17 mouse cellular contexts compared by ENCODE assay signal in the genomic region with DNA sequence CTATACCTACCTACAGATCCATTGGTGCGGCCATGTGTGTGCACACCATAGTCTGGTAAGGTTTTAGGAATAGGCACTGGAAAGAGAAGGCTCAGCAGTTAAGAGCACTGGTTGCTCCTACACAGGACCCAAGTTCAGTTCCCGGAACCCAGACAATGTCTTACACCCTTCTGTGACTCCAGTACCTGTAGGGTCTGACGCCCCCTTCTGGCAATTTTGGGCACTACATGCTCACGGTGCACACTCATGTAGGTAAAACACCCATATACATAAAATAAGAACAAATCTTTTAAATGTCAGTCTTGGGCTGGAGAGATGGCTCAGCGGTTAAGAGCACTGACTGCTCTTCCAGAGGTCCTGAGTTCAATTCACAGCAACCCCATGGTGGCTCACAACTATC. TPM values are rescaled to one million over a fixed set of nuclear protein-coding genes. Genes with fewer than 3 reads are reported as not detected.
A peak's percentile ranks its signal among the peaks of the same experiment; 100 is the strongest.
DNase-seq lines count a peak whose midpoint lies in the region; ATAC-seq and TF ChIP-seq lines count a peak whose summit lies in the region.
"Had no signal": no experiment of that assay in that cellular context is flagged by ENCODE, and none has a peak within 500 bp of the region (broad histone marks: within the 10 kb centered on the region; RNA-seq: fewer than 3 reads in every experiment).

No protein-coding gene starts in this region.

- 0 out of 2 replicates have a peak, but pooled peaks have one; percentile 31 for TF ChIP-seq CTCF in kidney, postnatal 0 days (IDR thresholded peaks at IDR 0.05; ENCODE audit: low read depth)
- TF ChIP-seq CTCF in G1E (IDR thresholded peaks at IDR 0.05; ENCODE audit: low read depth, low read length): 0 out of 2 replicates have a peak, but pooled peaks have one; percentile 36
- peak; percentile 48 for TF ChIP-seq CTCF in liver, postnatal 0 days (IDR thresholded peaks at IDR 0.05; ENCODE audit: low read depth)

- 85% methylated on average over 5 of the region's 5 CpGs for WGBS in kidney, postnatal 0 days
- 71% methylated on average over 5 of the region's 5 CpGs for WGBS in liver, postnatal 0 days (ENCODE audit: insufficient replicate concordance)

- no peak overlapping the region for H3K9ac ChIP-seq in kidney, postnatal 0 days (ENCODE audit: low read depth, low read length)
- H3K9ac ChIP-seq in liver, postnatal 0 days (replicated peaks): no peak overlapping the region
- H3K9ac ChIP-seq: hindbrain, embryonic 14.5 days; lung, embryonic 15.5 days; neural tube, embryonic 13.5 days had no signal

- H3K4me3 ChIP-seq in kidney, postnatal 0 days (replicated peaks; ENCODE audit: low read depth, low read length): no peak overlapping the region
- H3K4me3 ChIP-seq in G1E (ENCODE audit: low read depth, low read length): no peak overlapping the region
- no peak overlapping the region for H3K4me3 ChIP-seq in liver, postnatal 0 days (ENCODE audit: low read depth, low read length)
- H3K4me3 ChIP-seq: gastrocnemius, adult 2 months; lung, embryonic 15.5 days; megakaryocyte, embryonic 14.5 days; neural tube, embryonic 13.5 days had no signal

- no peak for ATAC-seq in kidney, postnatal 0 days (replicated peaks; ENCODE audit: low FRiP score, low read depth)
- ATAC-seq in G1E (ENCODE audit: extremely low read depth, insufficient number of reproducible peaks, low FRiP score, poor library complexity, severe bottlenecking): no peak
- no peak for ATAC-seq in liver, postnatal 0 days
- ATAC-seq: forebrain, embryonic 16.5 days had no signal

- H3K27ac ChIP-seq in kidney, postnatal 0 days: no peak overlapping the region
- H3K27ac ChIP-seq in liver, postnatal 0 days (ENCODE audit: low read depth): no peak overlapping the region
- H3K27ac ChIP-seq: gastrocnemius, adult 2 months; hindbrain, embryonic 14.5 days; lung, embryonic 15.5 days; neural tube, embryonic 13.5 days had no signal

- TF ChIP-seq EP300 in liver, postnatal 0 days (IDR thresholded peaks at IDR 0.05; ENCODE audit: low read depth): no peak

- H3K4me1 ChIP-seq in kidney, postnatal 0 days (replicated peaks; ENCODE audit: insufficient read depth, low read length): no peaks in the 10 kb centered on the region
- no peaks in the 10 kb centered on the region for H3K4me1 ChIP-seq in G1E (ENCODE audit: insufficient read depth, low read depth, low read length)
- no peaks in the 10 kb centered on the region for H3K4me1 ChIP-seq in liver, postnatal 0 days (ENCODE audit: insufficient read depth)
- H3K4me1 ChIP-seq: lung, embryonic 15.5 days; megakaryocyte, embryonic 14.5 days; neural tube, embryonic 13.5 days had no signal

- no peaks in the 10 kb centered on the region for H3K36me3 ChIP-seq in kidney, postnatal 0 days (ENCODE audit: insufficient read depth, low read length)
- H3K36me3 ChIP-seq in G1E (replicated peaks): no peaks in the 10 kb centered on the region
- H3K36me3 ChIP-seq in liver, postnatal 0 days (replicated peaks; ENCODE audit: insufficient read depth, low read length): no peaks in the 10 kb centered on the region
- H3K36me3 ChIP-seq: lung, embryonic 15.5 days; neural tube, embryonic 13.5 days had no signal

- H3K9me3 ChIP-seq in kidney, postnatal 0 days (replicated peaks; ENCODE audit: low read length): no peaks in the 10 kb centered on the region
- peaks cover 3% of the 10 kb centered on the region; the same call in 1 of the 2 replicates for H3K9me3 ChIP-seq in G1E (replicated peaks)
- 0 out of 2 replicates have a peak, but pooled peaks cover 2% of the 10 kb centered on the region for H3K9me3 ChIP-seq in liver, postnatal 0 days (ENCODE audit: low read length)
- H3K9me3 ChIP-seq: lung, embryonic 15.5 days; neural tube, embryonic 13.5 days had no signal

- DNase-seq in kidney, postnatal 0 days (ENCODE audit: low spot score): no peak
- no peak for DNase-seq in kidney, adult 9 months
- DNase-seq in A20 (ENCODE audit: low read depth, low spot score) (peak; percentile 23), G1E (ENCODE audit: low spot score) (no peak)
- DNase-seq in liver, postnatal 0 days: no peak
- DNase-seq in spleen, postnatal 36 days (ENCODE audit: low spot score in 2 of 2): no peak
- DNase-seq in gastrocnemius, adult 8-10 months (ENCODE audit: low spot score in 2 of 2): no peak
- DNase-seq: adrenal gland, adult 8-10 months; cerebellum, adult 9-11 months; gastrocnemius, adult 2 months; heart, adult 18-20 months; kidney, adult 8-10 months had no signal

- H3K27me3 ChIP-seq in kidney, postnatal 0 days (ENCODE audit: insufficient read depth, low read length): no peaks in the 10 kb centered on the region
- peaks cover 15% of the 10 kb centered on the region; the same call in 1 of the 2 replicates for H3K27me3 ChIP-seq in G1E (ENCODE audit: insufficient read depth, low read length)
- H3K27me3 ChIP-seq in liver, postnatal 0 days (ENCODE audit: insufficient read depth, low read length): no peaks in the 10 kb centered on the region
- H3K27me3 ChIP-seq: lung, embryonic 15.5 days; neural tube, embryonic 13.5 days had no signal

- H3K4me2 ChIP-seq in kidney, postnatal 0 days (ENCODE audit: low read length): no peak overlapping the region
- no peak overlapping the region for H3K4me2 ChIP-seq in liver, postnatal 0 days (ENCODE audit: low read depth, low read length)
- H3K4me2 ChIP-seq: hindbrain, embryonic 14.5 days; lung, embryonic 15.5 days; neural tube, embryonic 13.5 days had no signal

RNA-seq across cellular contexts. Expression of gene Srrm1, which starts 20.2 kb away (rescaled TPM):
- polyA plus RNA-seq in kidney, postnatal 0 days (2015; fragmentation: Nextera tagmentation; extraction: Ambion mirVana): 183 and 203 TPM in 2 replicates
- total RNA-seq in G1E (2014; fragmentation: Nextera tagmentation) (565 and 602 TPM in 2 replicates), G1E (2017) (76.2 and 98.8 TPM in 2 replicates)
- polyA plus RNA-seq in G1E (2012): 612 and 700 TPM in 2 replicates
- 79.3 and 90.6 TPM in 2 replicates for polyA plus RNA-seq in liver, postnatal 0 days (2015; fragmentation: Nextera tagmentation; extraction: Ambion mirVana)
- 10 to 100 TPM; 54.8 to 68.5 (median 57.3) TPM for total RNA-seq in gastrocnemius, adult 8-10 months (2022)

RNA-seq across cellular contexts. Expression of gene Ncmap, which starts 24.7 kb away (rescaled TPM):
- 2.0 and 2.6 TPM in 2 replicates for polyA plus RNA-seq in kidney, postnatal 0 days (2015; fragmentation: Nextera tagmentation; extraction: Ambion mirVana)
- total RNA-seq in G1E (2014; fragmentation: Nextera tagmentation): not detected in 2 replicates
- not detected in 2 replicates for total RNA-seq in G1E (2017)
- polyA plus RNA-seq in G1E (2012): 0.43 TPM in 1 of 2 replicates, not detected in the other
- polyA plus RNA-seq in liver, postnatal 0 days (2015; fragmentation: Nextera tagmentation; extraction: Ambion mirVana): 0.12 and 0.14 TPM in 2 replicates
- 1 to 10 TPM in 3 of 4 experiments, under 1 TPM in 1; 0.85 to 2.0 (median 1.5) TPM for total RNA-seq in gastrocnemius, adult 8-10 months (2022)
- total RNA-seq: heart, adult 18-20 months had no signal
